Mouse (Mus musculus): Measurements from ENCODE around the gene Nat8f4. TPM values are rescaled to one million over a fixed set of nuclear protein-coding genes. Genes with fewer than 3 reads are reported as not detected.
"Not testable (repeated sequence)": the region's sequence is repeated elsewhere in the genome, so short reads cannot be mapped to it uniquely, and the experiment has no call there.

The Nat8f4 gene
- total RNA-seq (2018; cell fraction: chromatin; rRNA removed), result 1 to 10 TPM in 18 of 26 experiments, under 1 TPM in 6, not detected in 2; 0.25 to 3.7 (median 1.5) TPM
- under 1 TPM; 0.23 to 0.85 (median 0.48) TPM for total RNA-seq (2018; cell fraction: cytosol; rRNA removed)
- total RNA-seq (2018; cell fraction: nucleus; rRNA removed), result 1 to 10 TPM in 14 of 26 experiments, under 1 TPM in 12; 0.17 to 3.2 (median 1.1) TPM
- polyA plus RNA-seq (2018), result 0.36 to 0.52 TPM (median 0.38 TPM) in 3 replicates

DNA sequence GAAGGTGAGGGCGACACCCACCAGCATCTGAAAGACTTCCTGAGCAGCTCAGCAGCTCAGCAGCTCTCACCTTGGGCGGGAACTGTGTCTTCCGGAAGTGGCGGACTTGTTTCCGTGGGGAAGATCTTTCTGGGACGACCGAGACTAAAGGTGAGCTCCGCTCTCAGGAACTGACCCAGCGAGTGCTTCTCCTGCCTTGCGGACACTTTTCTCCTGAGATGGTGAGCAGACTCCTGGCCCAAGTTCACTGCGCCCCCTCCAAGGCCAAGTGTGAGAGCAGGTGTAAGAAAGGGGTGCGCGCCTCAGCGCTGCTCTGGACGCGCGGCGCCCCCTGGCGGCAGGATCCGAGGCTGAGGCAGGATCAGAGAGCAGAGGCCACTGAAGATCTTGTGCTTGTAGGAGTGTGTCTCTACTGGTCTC lies at the start of gene Nat8f4:
Gene Nat8f4 (minus strand): TSS at position 243 of the 420 bp plus-strand sequence.
- peak within 1 kb of the TSS; percentile 5; the same call in 1 of the 2 replicates for H3K4me3 ChIP-seq (ENCODE audit: inconsistent target)
- not testable (repeated sequence) for H3K27ac ChIP-seq; H3K79me2 ChIP-seq (ENCODE audit: inconsistent target); H3K36me3 ChIP-seq (ENCODE audit: inconsistent target)
- 53% methylated on average over 11 of the region's 20 CpGs for WGBS (ENCODE audit: missing documents)

DNA sequence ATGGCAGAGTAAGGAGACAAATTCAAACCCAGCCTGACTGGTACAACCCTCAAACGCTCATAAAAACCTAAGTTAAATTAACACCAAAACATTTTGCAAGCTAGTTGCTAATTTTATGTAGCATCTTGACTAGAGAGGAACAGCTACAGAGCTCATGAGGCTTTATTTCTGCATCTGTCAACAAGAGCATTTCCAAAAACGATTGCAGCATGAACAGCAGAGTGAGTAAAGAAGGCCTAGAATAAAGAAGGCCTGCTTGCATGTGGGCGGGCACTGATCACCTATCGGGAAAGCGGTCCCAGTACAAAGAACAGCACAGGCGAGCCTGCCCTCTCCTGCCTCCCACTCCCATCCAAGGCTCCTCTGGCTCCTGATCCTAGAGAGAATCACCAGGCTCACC lies 43.9 kb upstream of the Nat8f4 start:
- WGBS (ENCODE audit: missing documents), result 92% methylated on average over 6 of the region's 6 CpGs

DNA sequence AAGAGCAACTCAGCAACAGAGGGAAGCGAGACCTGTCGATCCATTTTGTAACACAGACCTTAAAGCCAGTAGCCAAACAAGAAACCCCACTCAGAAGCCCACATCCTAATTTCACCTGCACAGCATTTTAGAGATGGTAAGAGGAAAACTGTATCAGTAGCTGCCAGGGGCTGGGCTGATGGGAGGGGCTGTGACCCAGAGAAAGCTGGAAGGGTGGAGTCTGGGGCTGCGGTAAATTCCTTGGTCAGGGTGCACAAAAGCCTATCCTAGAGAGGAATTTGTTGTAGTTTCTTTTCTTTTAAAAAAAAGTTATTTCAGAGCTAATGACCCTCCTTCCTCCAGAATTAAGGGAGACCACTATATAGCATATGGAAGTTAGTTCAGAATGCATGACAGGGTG lies 37.8 kb upstream of the Nat8f4 start:
- Histone ChIP-seq H3K4me3 (ENCODE audit: inconsistent target) (no peak overlapping the region), H3K27ac (no peak overlapping the region), H3K79me2 (ENCODE audit: inconsistent target) (no peaks in the 10 kb centered on the region; the same call in 1 of the 2 replicates), H3K36me3 (ENCODE audit: inconsistent target) (peaks cover 51% of the 10 kb centered on the region)
- WGBS (ENCODE audit: missing documents), result 97% methylated on average over 3 of the region's 3 CpGs

More for the DNA sequence above, 43.9 kb upstream of the Nat8f4 start:
- no peak overlapping the region for H3K4me3 ChIP-seq (ENCODE audit: inconsistent target)
- peaks cover 40% of the 10 kb centered on the region; the same call in 1 of the 2 replicates for H3K79me2 ChIP-seq (ENCODE audit: inconsistent target)
- no peak overlapping the region for H3K27ac ChIP-seq
- H3K36me3 ChIP-seq (ENCODE audit: inconsistent target), result peaks cover 90% of the 10 kb centered on the region

DNA sequence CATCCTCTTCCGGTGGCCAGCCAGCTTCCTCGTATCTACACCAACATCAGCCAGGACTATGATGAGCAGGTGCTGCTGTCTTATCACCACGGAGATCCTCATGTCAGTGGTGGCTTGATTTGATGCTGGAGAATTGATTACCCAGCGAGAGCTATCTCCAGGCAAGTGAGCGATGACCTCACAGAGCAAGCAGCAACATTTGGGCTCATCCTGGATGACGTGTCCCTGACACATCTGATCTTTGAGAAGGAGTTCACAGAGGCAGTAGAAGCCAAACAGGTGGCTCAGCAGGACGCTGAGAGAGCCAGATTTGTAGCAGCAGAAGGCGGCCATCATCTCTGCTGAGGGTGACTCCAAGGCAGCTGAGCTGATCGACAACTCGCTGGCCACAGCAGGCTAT lies 34.0 kb upstream of the Nat8f4 start:
- Histone ChIP-seq H3K36me3 (ENCODE audit: inconsistent target) (peaks cover 13% of the 10 kb centered on the region), H3K4me3 (ENCODE audit: inconsistent target) (no peak overlapping the region), H3K27ac (no peak overlapping the region), H3K79me2 (ENCODE audit: inconsistent target) (no peaks in the 10 kb centered on the region)
- 93% methylated on average over 10 of the region's 10 CpGs for WGBS (ENCODE audit: missing documents)

DNA sequence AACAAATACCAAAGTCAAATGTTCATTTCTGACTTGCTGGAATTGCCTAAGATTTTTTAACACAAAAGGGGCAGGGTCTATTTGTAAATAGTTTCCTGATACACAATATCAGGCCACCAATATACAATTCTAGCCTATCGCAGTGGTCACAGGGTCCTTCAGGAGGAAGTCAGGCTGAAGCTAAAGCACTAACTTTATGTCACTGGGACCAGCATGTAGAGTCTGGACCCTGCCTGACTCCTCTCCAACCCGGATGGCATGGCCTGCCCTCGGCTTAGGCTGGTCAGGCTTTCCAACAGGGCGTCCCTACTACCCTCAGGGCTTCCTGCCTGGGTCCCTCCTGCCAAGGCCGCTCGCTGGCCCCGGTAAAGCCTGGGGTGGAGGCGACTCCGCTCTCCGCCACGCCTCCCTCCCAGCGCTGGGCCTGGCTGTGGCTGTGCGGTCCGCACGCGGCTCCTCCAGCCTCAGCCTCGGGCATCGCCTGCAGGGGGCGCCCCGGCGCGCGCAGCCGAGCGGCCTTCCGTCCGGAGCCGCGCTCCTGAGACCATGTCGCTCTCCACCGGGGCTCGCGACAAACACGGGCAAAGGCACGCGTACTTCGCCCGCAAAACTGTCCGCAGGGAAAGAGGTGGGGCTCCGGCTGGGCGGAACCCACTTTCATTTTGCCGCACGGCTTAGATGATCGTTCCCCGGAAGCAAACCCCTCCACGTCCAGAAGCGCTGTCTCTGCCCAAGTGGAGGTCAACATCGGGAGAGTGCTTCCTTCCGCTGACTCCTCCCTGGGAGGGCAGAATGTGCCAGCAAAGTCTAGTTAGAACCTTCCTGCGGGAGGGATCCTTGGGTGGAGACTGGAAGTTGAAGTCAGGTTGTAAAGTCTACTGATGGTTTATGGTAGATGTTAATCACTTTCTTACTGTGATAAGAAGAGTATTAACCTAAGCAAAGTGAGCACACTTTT lies 32.1 kb upstream of the Nat8f4 start:
- peak overlapping the region; percentile 35 for H3K4me3 ChIP-seq (ENCODE audit: inconsistent target)
- H3K36me3 ChIP-seq (ENCODE audit: inconsistent target); H3K79me2 ChIP-seq (ENCODE audit: inconsistent target): not testable (repeated sequence)
- H3K27ac ChIP-seq, result peak overlapping the region; percentile 37
- under 1% methylated on average over 43 of the region's 50 CpGs for WGBS (ENCODE audit: missing documents)

DNA sequence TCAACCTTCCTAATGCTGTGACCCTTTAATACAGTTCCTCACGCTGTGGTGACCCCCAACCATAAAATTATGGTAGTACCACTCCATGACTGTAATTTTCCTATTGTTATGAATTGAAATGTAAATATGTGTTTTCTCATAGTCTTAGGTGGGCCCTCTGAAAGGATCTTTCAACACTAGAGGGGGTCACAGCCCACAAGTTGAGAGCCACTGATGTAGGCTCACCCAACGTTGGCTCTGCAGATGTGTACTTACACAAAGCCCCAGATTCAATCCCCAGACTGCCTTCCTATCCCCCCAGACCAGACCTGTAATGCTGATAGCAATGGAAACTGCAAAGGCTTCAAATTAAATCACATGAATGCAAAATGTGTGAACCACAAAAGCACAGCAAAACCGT lies 31.0 kb upstream of the Nat8f4 start:
- Histone ChIP-seq H3K36me3 (ENCODE audit: inconsistent target) (no peaks in the 10 kb centered on the region), H3K27ac (no peak overlapping the region), H3K79me2 (ENCODE audit: inconsistent target) (no peaks in the 10 kb centered on the region), H3K4me3 (ENCODE audit: inconsistent target) (no peak overlapping the region)
- WGBS (ENCODE audit: missing documents), result 81% methylated on average over 3 of the region's 3 CpGs

DNA sequence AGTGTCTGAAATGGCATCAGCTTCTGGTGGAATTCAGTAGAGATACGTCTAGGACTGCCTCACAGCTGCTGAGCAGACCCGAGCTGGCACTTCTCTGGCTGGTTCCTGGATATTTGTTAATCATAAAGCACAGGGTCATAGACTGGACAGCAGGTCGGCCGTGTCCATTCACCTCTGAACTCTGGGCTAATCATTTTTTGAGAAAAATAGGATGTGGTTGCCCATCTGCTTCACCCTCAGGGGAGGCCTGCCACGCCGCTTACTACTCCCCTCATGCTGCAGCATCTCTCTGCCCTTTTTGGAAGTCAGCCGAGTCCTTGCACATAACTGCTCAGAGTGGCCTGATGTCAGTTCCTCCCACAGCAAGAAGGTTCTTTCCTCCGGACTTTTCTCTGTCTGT lies 29.4 kb upstream of the Nat8f4 start:
- WGBS (ENCODE audit: missing documents), result 87% methylated on average over 8 of the region's 8 CpGs
- no peaks in the 10 kb centered on the region for H3K79me2 ChIP-seq (ENCODE audit: inconsistent target)
- no peak overlapping the region for H3K27ac ChIP-seq
- peaks cover 9% of the 10 kb centered on the region for H3K36me3 ChIP-seq (ENCODE audit: inconsistent target)
- H3K4me3 ChIP-seq (ENCODE audit: inconsistent target), result no peak overlapping the region

DNA sequence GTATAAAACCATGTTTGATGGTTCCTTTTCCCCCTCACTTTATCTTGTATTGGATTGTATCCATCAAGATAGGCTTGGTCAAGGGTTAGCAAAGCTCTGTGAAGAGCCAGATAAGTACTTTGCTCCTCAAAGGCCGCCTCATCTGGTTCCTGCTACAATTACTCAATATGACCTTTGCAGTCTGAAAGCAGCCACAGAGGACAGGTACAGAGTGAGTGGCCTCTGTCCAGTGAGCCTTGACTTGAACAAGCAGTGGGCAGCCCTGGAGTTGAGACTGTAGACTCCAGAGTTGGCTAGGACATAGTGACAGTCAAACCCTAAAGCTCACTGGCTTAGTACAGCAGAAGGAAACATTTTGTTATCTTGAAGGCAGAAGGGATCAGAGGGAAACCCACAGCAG lies 24.6 kb upstream of the Nat8f4 start:
- WGBS (ENCODE audit: missing documents), result 95% methylated on average over 1 of the region's 1 CpGs
- H3K4me3 ChIP-seq (ENCODE audit: inconsistent target), result no peak overlapping the region
- H3K79me2 ChIP-seq (ENCODE audit: inconsistent target), result no peaks in the 10 kb centered on the region
- peaks cover 50% of the 10 kb centered on the region for H3K36me3 ChIP-seq (ENCODE audit: inconsistent target)
- H3K27ac ChIP-seq, result no peak overlapping the region

DNA sequence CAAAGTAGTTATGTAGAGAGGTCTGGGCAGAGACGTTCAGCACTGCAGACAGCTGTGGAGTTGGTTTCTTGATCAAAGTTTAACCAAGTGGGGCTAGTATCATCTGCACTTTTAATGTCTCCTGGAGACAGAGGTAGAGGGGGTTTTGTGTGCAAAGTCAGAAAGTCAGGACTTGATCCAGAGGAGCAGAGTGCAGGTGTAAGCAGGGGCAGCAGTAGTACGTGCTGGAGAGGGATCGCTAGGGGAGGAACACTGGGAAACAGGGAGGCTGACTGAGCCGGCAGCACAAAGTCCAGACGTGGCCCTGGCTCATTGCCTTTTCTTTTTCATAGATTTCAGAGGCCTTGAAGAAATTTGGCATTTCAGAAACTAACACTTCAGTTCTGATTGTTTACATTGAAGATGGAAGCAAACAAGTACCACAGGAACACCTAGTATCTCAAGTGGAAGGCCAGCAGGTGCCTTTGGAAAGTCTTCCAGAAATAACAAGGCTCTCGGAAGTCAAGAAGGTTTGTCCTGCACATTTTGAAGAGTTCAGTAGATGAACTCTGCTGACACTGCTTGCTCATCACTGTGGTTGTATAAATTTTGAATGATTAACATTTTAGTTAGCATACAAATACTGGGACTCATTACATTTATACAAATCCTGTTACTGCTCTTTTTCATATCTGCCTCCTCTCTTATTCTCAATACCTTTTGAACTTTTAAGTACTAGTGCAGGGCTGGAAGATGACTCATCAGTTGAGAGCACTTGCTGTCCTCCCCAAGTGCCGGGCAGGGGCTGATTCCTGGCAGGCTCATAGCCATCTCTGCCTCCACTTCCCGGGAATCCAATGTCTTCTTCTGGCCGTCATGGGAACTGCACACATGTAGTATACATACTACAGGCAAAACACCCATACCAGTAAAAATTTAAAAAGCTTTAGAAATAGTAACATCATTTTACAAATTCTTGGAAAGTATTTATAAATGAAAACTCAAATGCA lies 23.1 kb upstream of the Nat8f4 start:
- WGBS (ENCODE audit: missing documents), result 94% methylated on average over 9 of the region's 9 CpGs
- Histone ChIP-seq H3K27ac (no peak overlapping the region), H3K36me3 (ENCODE audit: inconsistent target) (peaks cover 54% of the 10 kb centered on the region), H3K4me3 (ENCODE audit: inconsistent target) (no peak overlapping the region), H3K79me2 (ENCODE audit: inconsistent target) (no peaks in the 10 kb centered on the region)

DNA sequence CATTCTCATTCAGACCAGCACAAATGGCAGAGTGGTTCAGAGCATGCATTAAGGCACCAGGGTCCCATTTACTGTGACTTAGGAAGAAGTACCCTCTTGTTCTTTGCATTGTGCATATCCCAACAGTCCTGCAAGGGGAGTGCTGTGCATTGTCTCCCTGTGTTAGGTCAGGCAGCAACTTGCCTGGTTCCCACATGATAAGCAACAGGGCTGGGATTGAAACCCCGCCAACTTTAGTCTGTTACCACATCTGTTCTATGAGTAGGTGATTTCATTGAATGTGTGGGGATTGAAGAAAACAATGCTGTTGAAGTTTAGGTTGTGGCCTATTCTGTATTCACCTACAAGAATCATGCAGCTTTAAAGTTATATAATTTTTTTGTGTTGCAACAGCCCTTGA lies 22.0 kb upstream of the Nat8f4 start:
- H3K79me2 ChIP-seq (ENCODE audit: inconsistent target), result no peaks in the 10 kb centered on the region
- peaks cover 60% of the 10 kb centered on the region for H3K36me3 ChIP-seq (ENCODE audit: inconsistent target)
- 100% methylated on average over 1 of the region's 1 CpGs for WGBS (ENCODE audit: missing documents)

DNA sequence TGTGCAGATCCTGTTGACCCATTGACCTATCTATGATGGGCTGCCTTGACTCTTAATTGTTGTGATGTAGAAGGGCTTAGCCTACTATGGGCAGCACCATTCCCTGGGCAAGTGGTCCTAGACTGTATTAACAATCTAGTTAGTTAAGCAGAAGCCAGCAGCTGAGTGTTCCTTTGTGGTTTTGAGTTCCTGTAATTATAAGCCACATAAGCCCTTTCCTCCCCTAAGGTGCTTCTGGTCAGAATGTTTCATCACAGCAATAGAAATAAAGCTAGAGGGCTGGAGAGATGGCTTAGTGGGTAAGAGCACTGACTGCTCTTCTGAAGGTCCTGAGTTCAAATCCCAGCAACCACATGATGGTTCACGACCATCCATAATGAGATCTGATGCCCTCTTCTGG lies 19.0 kb upstream of the Nat8f4 start:
- H3K4me3 ChIP-seq (ENCODE audit: inconsistent target), result no peak overlapping the region
- 100% methylated on average over 1 of the region's 1 CpGs for WGBS (ENCODE audit: missing documents)

More for the DNA sequence above, 22.0 kb upstream of the Nat8f4 start:
- Histone ChIP-seq H3K27ac (no peak overlapping the region), H3K4me3 (ENCODE audit: inconsistent target) (no peak overlapping the region)

DNA sequence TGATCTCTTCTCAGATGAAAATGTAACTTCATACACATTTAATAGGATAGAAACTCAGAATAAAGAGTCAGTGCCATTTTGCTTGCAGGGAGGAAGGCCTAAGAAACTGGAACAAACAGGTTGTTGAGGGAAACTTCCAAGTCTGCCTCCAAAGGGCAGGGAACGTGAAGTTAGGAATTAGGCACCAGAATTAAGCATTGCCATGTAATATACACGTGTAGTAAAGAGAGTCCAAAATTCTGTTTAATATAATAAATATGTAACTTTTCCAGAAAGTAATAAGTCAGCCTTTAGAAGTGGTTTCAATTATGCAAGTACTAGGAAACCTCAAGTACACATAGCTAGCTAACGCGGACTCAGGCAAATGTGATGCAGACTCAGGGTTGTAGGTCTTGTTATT lies 14.7 kb upstream of the Nat8f4 start:
- WGBS (ENCODE audit: missing documents), result 90% methylated on average over 4 of the region's 4 CpGs
- Histone ChIP-seq H3K4me3 (ENCODE audit: inconsistent target) (no peak overlapping the region), H3K27ac (no peak overlapping the region), H3K79me2 (ENCODE audit: inconsistent target) (peaks cover 29% of the 10 kb centered on the region), H3K36me3 (ENCODE audit: inconsistent target) (peaks cover 16% of the 10 kb centered on the region; the same call in 1 of the 2 replicates)

More for the DNA sequence above, 19.0 kb upstream of the Nat8f4 start:
- Histone ChIP-seq H3K27ac (no peak overlapping the region), H3K79me2 (ENCODE audit: inconsistent target) (peaks cover 19% of the 10 kb centered on the region), H3K36me3 (ENCODE audit: inconsistent target) (peaks cover 54% of the 10 kb centered on the region)

DNA sequence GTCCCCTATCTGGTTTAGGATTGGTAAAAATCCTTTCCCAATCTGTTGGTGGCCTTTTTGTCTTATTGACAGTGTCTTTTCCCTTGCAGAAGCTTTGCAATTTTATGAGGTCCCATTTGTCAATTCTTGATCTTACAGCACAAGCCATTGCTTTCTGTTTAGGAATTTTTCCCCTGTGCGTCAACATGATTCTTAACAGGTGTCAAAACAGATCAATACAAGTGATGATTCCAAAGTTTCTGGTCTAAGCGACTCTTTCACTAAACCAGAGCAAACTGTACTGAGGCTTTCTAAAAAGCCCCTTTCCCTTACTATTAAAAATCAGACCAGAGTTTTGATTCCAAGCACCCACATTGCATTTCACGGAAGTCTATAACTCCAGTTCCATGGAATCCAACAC lies 13.7 kb upstream of the Nat8f4 start:
- Histone ChIP-seq H3K79me2 (ENCODE audit: inconsistent target) (peaks cover 29% of the 10 kb centered on the region), H3K36me3 (ENCODE audit: inconsistent target) (peaks cover 12% of the 10 kb centered on the region; the same call in 1 of the 2 replicates)
- H3K27ac ChIP-seq; H3K4me3 ChIP-seq (ENCODE audit: inconsistent target): not testable (repeated sequence)
- 78% methylated on average over 3 of the region's 3 CpGs for WGBS (ENCODE audit: missing documents)

DNA sequence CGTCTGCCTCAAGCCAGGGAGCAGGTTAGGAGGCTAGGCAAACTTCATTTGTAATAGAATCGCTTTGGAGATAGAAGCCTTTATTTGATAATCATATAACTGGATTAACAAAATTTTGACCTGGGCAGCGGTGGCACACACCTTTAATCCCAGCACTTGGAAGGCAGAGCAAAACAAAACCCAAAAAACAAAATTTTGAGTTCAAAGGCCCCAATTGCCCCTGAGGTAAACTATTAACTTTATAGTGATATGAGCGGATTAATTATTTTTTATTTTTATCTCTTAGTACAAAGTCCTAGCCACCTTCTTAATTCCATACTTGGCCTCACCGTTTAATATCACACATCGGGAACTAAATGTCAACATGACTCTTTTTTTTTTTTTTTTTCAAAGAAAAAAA lies 11.9 kb upstream of the Nat8f4 start:
- H3K4me3 ChIP-seq (ENCODE audit: inconsistent target), result peak overlapping the region; percentile 44
- peaks cover 5% of the 10 kb centered on the region; the same call in 1 of the 2 replicates for H3K36me3 ChIP-seq (ENCODE audit: inconsistent target)
- 92% methylated on average over 3 of the region's 6 CpGs for WGBS (ENCODE audit: missing documents)
- peaks cover 29% of the 10 kb centered on the region for H3K79me2 ChIP-seq (ENCODE audit: inconsistent target)
- peak overlapping the region; percentile 68 for H3K27ac ChIP-seq

Data from macrophage (primary cell).